Mouse (Mus musculus) CH12.LX (cell line): ENCODE measurements around the gene Fkbp10. TPM values are rescaled to one million over a fixed set of nuclear protein-coding genes. Genes with fewer than 3 reads are reported as not detected.

Experiments used
- DNase-seq: peaks from one replicate; pipeline ENCODE4 v3.0.0-alpha.2; 2013; ENCODE audit errors: extremely low read depth
- H3K27ac ChIP-seq: 2 replicates; pipeline ENCODE4 v1.5.1; 2012; ENCODE audit warnings: low read depth, mild to moderate bottlenecking, control low read depth, moderate library complexity; ENCODE audit not compliant: insufficient read depth
- H3K27me3 ChIP-seq: replicated peaks from 2 replicates; pipeline ENCODE3; 2012; ENCODE audit warnings: inconsistent platforms
- H3K36me3 ChIP-seq, 2 experiments: replicated peaks in 1 of 2; 2 replicates each; pipeline versions ENCODE3 to v1.6.1; 2012; ENCODE audit warnings: inconsistent platforms in 1 of 2, low read length in 1 of 2, mild to moderate bottlenecking in 1 of 2, mixed read lengths in 1 of 2, moderate library complexity in 1 of 2; ENCODE audit not compliant: control insufficient read depth in 1 of 2, insufficient read depth in 1 of 2
- H3K4me1 ChIP-seq, 2 experiments: 2 replicates each; pipeline ENCODE4 v1.6.1; 2012; ENCODE audit warnings: inconsistent platforms in 1 of 2, moderate library complexity in 1 of 2; ENCODE audit not compliant: insufficient read depth in 2 of 2, control insufficient read depth in 1 of 2
- H3K4me2 ChIP-seq: 2 replicates; pipeline ENCODE4 v1.6.1; 2012; ENCODE audit warnings: low read depth, mild to moderate bottlenecking, control low read depth; ENCODE audit not compliant: poor library complexity, insufficient read depth, severe bottlenecking
- H3K4me3 ChIP-seq, 3 experiments: fragments of 150-350 bp in 1 of 3; sonication (generic) in 1 of 3; replicated peaks in 1 of 3; 2 replicates each; pipeline versions ENCODE3 to v1.5.1; 2011 to 2012; ENCODE audit warnings: low read depth in 2 of 3, low read length in 2 of 3, mild to moderate bottlenecking in 2 of 3, moderate library complexity in 2 of 3, control low read depth in 1 of 3, improper control_type of control experiment in 1 of 3, inconsistent platforms in 1 of 3, mixed read lengths in 1 of 3; ENCODE audit not compliant: poor library complexity in 1 of 3
- H3K79me2 ChIP-seq: replicated peaks from 2 replicates; pipeline ENCODE4 v1.6.1; 2012; ENCODE audit warnings: mild to moderate bottlenecking, moderate library complexity; ENCODE audit not compliant: control insufficient read depth, poor library complexity, insufficient read depth, severe bottlenecking; ENCODE audit errors: extremely low read depth
- H3K9ac ChIP-seq: 2 replicates; pipeline ENCODE4 v1.6.1; 2012; ENCODE audit warnings: low read depth, mild to moderate bottlenecking, control low read depth, moderate library complexity; ENCODE audit not compliant: insufficient read depth
- H3K9me3 ChIP-seq: replicated peaks from 2 replicates; pipeline ENCODE3; 2012; ENCODE audit warnings: low read length, inconsistent platforms, mixed read lengths
- CHD1 ChIP-seq: IDR thresholded peaks from 2 replicates; pipeline ENCODE4 v1.6.1; 2012; ENCODE audit warnings: low read depth, low read length, improper control_type of control experiment, inconsistent platforms
- CTCF ChIP-seq, 2 experiments: IDR thresholded peaks in 1 of 2; conservative IDR thresholded peaks in 1 of 2; 2 replicates each; pipeline ENCODE4 v1.5.1; 2011 to 2012; ENCODE audit warnings: low read depth in 2 of 2, low read length in 2 of 2, improper control_type of control experiment in 1 of 2, inconsistent platforms in 1 of 2, mild to moderate bottlenecking in 1 of 2, moderate library complexity in 1 of 2
- HCFC1 ChIP-seq: IDR thresholded peaks from 2 replicates; pipeline ENCODE4 v1.6.1; 2012; ENCODE audit warnings: low read depth, mild to moderate bottlenecking, inconsistent platforms, low read length, improper control_type of control experiment
- JUND ChIP-seq: conservative IDR thresholded peaks from 2 replicates; pipeline ENCODE4 v1.6.1; 2011; ENCODE audit warnings: low read depth, low read length, improper control_type of control experiment
- KAT2A ChIP-seq: IDR thresholded peaks from 2 replicates; pipeline ENCODE4 v1.6.1; 2012; ENCODE audit warnings: low read length, improper control_type of control experiment, inconsistent platforms; ENCODE audit not compliant: insufficient replicate concordance
- MAFK ChIP-seq: IDR thresholded peaks from 2 replicates; pipeline ENCODE4 v1.6.1; 2011; ENCODE audit warnings: low read length, improper control_type of control experiment; ENCODE audit not compliant: insufficient replicate concordance
- MAZ ChIP-seq: IDR thresholded peaks from 2 replicates; pipeline ENCODE4 v1.6.1; 2012; ENCODE audit warnings: low read depth, mild to moderate bottlenecking, inconsistent platforms, low read length, improper control_type of control experiment, moderate library complexity
- MYC ChIP-seq: IDR thresholded peaks from 2 replicates; pipeline ENCODE4 v1.6.1; 2011; ENCODE audit warnings: low read depth, mild to moderate bottlenecking, improper control_type of control experiment, low read length
- NELFE ChIP-seq: IDR thresholded peaks from 2 replicates; pipeline ENCODE4 v1.6.1; 2011; ENCODE audit warnings: low read depth, low read length, improper control_type of control experiment
- NRF1 ChIP-seq: IDR thresholded peaks from 2 replicates; pipeline ENCODE4 v1.6.1; 2014; ENCODE audit warnings: low read depth, mild to moderate bottlenecking, inconsistent platforms, low read length, improper control_type of control experiment, moderate library complexity
- PAX5 ChIP-seq: IDR thresholded peaks from 2 replicates; pipeline ENCODE4 v1.6.1; 2012; ENCODE audit warnings: low read length, inconsistent platforms, mixed read lengths
- POLR2A ChIP-seq: IDR thresholded peaks from 2 replicates; pipeline ENCODE4 v1.6.1; 2011; ENCODE audit warnings: low read depth, mild to moderate bottlenecking, improper control_type of control experiment, low read length
- RAD21 ChIP-seq: IDR thresholded peaks from 2 replicates; pipeline ENCODE4 v1.6.1; 2011; ENCODE audit warnings: low read depth, mild to moderate bottlenecking, low read length, improper control_type of control experiment, moderate library complexity
- SIN3A ChIP-seq: IDR thresholded peaks from 2 replicates; pipeline ENCODE4 v1.6.1; 2012; ENCODE audit warnings: low read length, improper control_type of control experiment, inconsistent platforms
- TCF12 ChIP-seq: IDR thresholded peaks from 2 replicates; pipeline ENCODE4 v1.6.1; 2014; ENCODE audit warnings: low read depth, mild to moderate bottlenecking, inconsistent platforms, low read length, improper control_type of control experiment
- USF1 ChIP-seq: IDR thresholded peaks from 2 replicates; pipeline ENCODE4 v1.6.1; 2014; ENCODE audit warnings: low read depth, mild to moderate bottlenecking, inconsistent platforms, low read length, improper control_type of control experiment
- USF2 ChIP-seq: conservative IDR thresholded peaks from 2 replicates; pipeline ENCODE4 v1.6.1; 2011; ENCODE audit warnings: low read depth, low read length, improper control_type of control experiment
- ZC3H11A ChIP-seq: IDR thresholded peaks from 2 replicates; pipeline ENCODE4 v1.6.1; 2012; ENCODE audit warnings: low read depth, mild to moderate bottlenecking, inconsistent platforms, low read length, improper control_type of control experiment
- ZKSCAN1 ChIP-seq: IDR thresholded peaks from 2 replicates; pipeline ENCODE4 v1.6.1; 2012; ENCODE audit warnings: low read depth, inconsistent platforms, low read length, improper control_type of control experiment, borderline replicate concordance
- ZMIZ1 ChIP-seq: IDR thresholded peaks from 2 replicates; pipeline ENCODE4 v1.6.1; 2012; ENCODE audit warnings: low read depth, mild to moderate bottlenecking, inconsistent platforms, low read length, improper control_type of control experiment
- ZNF384 ChIP-seq: IDR thresholded peaks from 2 replicates; pipeline ENCODE4 v1.6.1; 2012; ENCODE audit warnings: low read depth, low read length, improper control_type of control experiment, inconsistent platforms
- dilution Hi-C: fragments of 300-500 bp; cut with MboI; formaldehyde crosslinking; loops from 2 replicates; pipeline ENCODE4 v1.14.3; 2020; ENCODE audit warnings: low sequenced_read_pairs; ENCODE audit not compliant: extremely low pct_unique_long_range_greater_than_20kb, extremely low pct_ligation_motif_present
- in situ Hi-C: fragments of 300-500 bp; cut with MboI; formaldehyde crosslinking; loops from 3 replicates; pipeline ENCODE4 v1.14.3; 2019; ENCODE audit warnings: low sequenced_read_pairs, low pct_ligation_motif_present, low pct_unique_long_range_greater_than_20kb, mixed read lengths
- polyA plus RNA-seq: library from polyadenylated mRNA; unstranded; fragments of >175 nt; gene quantifications from 2 replicates; pipeline ENCODE4 v1.2.1, GENCODE M21; 2012; ENCODE audit warnings: low read depth; ENCODE audit not compliant: insufficient read length
- total RNA-seq, 2 experiments: library from RNA; depleted of rRNA; stranded (reverse); fragments of 300-350 nt in 1 of 2; fragments of >200 nt in 1 of 2; gene quantifications; 2 replicates each; pipeline ENCODE4 v1.2.3; 2012 to 2014

The Fkbp10 gene
- total and polyA plus RNA-seq, 3 experiments = 0.31 to 0.46 (median 0.34) TPM

- peaks cover under 1 to 30% of the 10 kb centered on the region in 2 experiments for H3K4me1 ChIP-seq
- no peak overlapping the region for H3K27ac ChIP-seq
- H3K36me3 ChIP-seq = peaks cover 24 to 73% of the 10 kb centered on the region in 2 experiments
- no peaks in the 10 kb centered on the region for H3K9me3 ChIP-seq
- dilution Hi-C loops = no loop called here
- no peak overlapping the region for H3K9ac ChIP-seq
- TF ChIP-seq CHD1 = no peak
- no peak for TF ChIP-seq USF2
- TF ChIP-seq, all 38 proteins: peak for 0
- no peak overlapping the region for H3K4me3 ChIP-seq
- peaks cover 58% of the 10 kb centered on the region for H3K79me2 ChIP-seq
- in situ Hi-C loops = no loop called here
- H3K4me2 ChIP-seq = no peak overlapping the region
- no peak for DNase-seq
- no peaks in the 10 kb centered on the region for H3K27me3 ChIP-seq
These were observed 50.3 kb downstream of the Fkbp10 start for GRCm38 (mm10) chr11:100465833-100466232.

DNA sequence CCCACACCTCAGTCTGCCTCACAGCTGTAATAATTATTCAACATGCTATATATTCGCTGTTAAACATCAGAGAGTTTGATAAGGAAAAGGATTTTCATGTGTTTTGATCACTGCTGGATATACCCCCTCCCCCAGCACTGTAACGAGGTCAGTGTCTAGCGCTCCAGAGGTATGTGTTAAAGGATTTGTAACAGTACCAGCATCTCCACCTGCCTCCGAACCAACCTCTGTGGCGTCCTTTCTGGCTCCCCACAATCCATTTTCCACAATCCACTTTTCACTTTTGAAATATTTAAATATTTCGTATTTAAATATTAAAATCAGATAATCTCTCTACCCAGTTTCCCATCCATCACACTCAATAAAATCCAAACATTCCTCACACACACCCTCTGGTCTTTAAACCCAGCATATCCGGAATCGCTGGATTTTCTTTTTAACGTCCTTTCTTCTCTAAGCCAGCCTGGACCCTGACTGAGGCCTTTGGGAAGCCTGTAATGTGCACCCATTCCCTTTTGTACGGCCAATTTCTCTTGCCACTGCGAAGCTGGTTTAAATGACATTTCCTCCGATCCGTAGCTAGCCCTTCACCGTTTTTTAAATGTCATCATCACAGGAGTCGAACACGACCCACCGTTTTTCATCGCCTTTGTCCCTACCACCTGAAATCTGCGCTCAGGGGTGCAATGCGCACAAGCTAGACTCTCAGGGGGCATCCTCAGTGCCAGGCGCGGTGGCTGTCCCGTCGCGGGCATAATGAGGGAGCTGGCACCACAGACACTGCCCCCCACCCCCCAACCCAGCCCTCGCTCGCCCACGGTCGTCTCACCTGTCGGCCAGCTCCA is 56.1 kb downstream of the Fkbp10 start:
- peaks cover 13 to 50% of the 10 kb centered on the region in 2 experiments for H3K36me3 ChIP-seq
- H3K27me3 ChIP-seq = no peaks in the 10 kb centered on the region
- H3K4me1 ChIP-seq = peaks cover 3 to 39% of the 10 kb centered on the region in 2 experiments
- no peak overlapping the region; the same call in 1 of the 2 replicates for H3K27ac ChIP-seq
- H3K9me3 ChIP-seq = no peaks in the 10 kb centered on the region
- dilution Hi-C loops (no loop called here), in situ Hi-C loops (loop anchor here (5.0 kb wide), 1 partner anchor 44 kb away; no protein-coding TSS in a partner anchor)
- no peak for TF ChIP-seq TCF12
- TF ChIP-seq PAX5 = no peak
- no peak for TF ChIP-seq RAD21
- TF ChIP-seq ZNF384 = no peak
- no peak for TF ChIP-seq CTCF (conservative IDR thresholded peaks at IDR 0.05 in 1 of 2, IDR thresholded peaks at IDR 0.05 in 1 of 2; ENCODE audit: low read depth in 2 of 2, low read length in 2 of 2)
- peak; percentile 16 for DNase-seq
- peak overlapping the region; percentile 95 to 97 (median 97) for H3K4me3 ChIP-seq
- H3K4me2 ChIP-seq = peak overlapping the region; percentile 91
- peak overlapping the region; percentile 83 for H3K9ac ChIP-seq
- H3K79me2 ChIP-seq = peaks cover 43% of the 10 kb centered on the region

GRCm38 (mm10) chr11:100472197-100472934 is 56.9 kb downstream of the Fkbp10 start, which contains the start of gene Klhl11:
Gene Klhl11, minus strand, starts transcription at chr11:100472741.
- in situ Hi-C loops = loop anchor here (5.0 kb wide), 1 partner anchor 45 kb away; no protein-coding TSS in a partner anchor
- dilution Hi-C loops = no loop called here
- TF ChIP-seq SIN3A (peak; percentile 86), ZKSCAN1 (no peak), ZNF384 (peak; percentile 93), ZMIZ1 (peak; percentile 97), USF1 (no peak), KAT2A (peak; percentile 87; the same call in 1 of the 2 replicates), ZC3H11A (no peak), TCF12 (peak; percentile 98), JUND (no peak), NELFE (peak; percentile 99), MAZ (peak; percentile 93), MYC (peak; percentile 80; the same call in 1 of the 2 replicates), MAFK (no peak; the same call in 1 of the 2 replicates), POLR2A (peak; percentile 99), HCFC1 (peak; percentile 87), NRF1 (peak; percentile 94), RAD21 (peak; percentile 26)

More at GRCm38 (mm10) chr11:100472197-100472934, 56.9 kb downstream of the Fkbp10 start, which contains the start of gene Klhl11:
- Histone ChIP-seq H3K9me3 (no peaks in the 10 kb centered on the region), H3K9ac (peak within 1 kb of the TSS; percentile 83), H3K79me2 (peaks cover 37% of the 10 kb centered on the region), H3K36me3 (peaks cover 12 to 51% of the 10 kb centered on the region in 2 experiments), H3K27me3 (no peaks in the 10 kb centered on the region), H3K4me3 (peak within 1 kb of the TSS; percentile 95 to 97 (median 97)), H3K4me2 (peak within 1 kb of the TSS; percentile 91), H3K4me1 (peaks cover 3 to 36% of the 10 kb centered on the region in 2 experiments), H3K27ac (peak within 1 kb of the TSS; percentile 3)
- peak; percentile 94 for DNase-seq
